Mouse (Mus musculus): Measurements from ENCODE around the gene Gm9918. TPM values are rescaled to one million over a fixed set of nuclear protein-coding genes. Genes with fewer than 3 reads are reported as not detected.

The Gm9918 gene
- total and polyA plus RNA-seq, 2 experiments from 2014 or later, result not detected

- no peak for TF ChIP-seq CTCF (IDR thresholded peaks at IDR 0.05; ENCODE audit: low read depth)
- ATAC-seq, result no peak
- no peak overlapping the region for H3K4me2 ChIP-seq (ENCODE audit: low read depth)
- H3K27me3 ChIP-seq (ENCODE audit: insufficient read depth, low read length), result peaks cover 4% of the 10 kb centered on the region; the same call in 1 of the 2 replicates
- no peak overlapping the region for H3K9ac ChIP-seq
- no peaks in the 10 kb centered on the region for H3K36me3 ChIP-seq (ENCODE audit: insufficient read depth)
- H3K4me3 ChIP-seq (ENCODE audit: low read depth, low read length), result no peak overlapping the region
- DNase-seq, result no peak
- H3K9me3 ChIP-seq (ENCODE audit: low read length), result no peaks in the 10 kb centered on the region
- 21% methylated on average over 11 of the region's 11 CpGs for WGBS
- H3K4me1 ChIP-seq (ENCODE audit: insufficient read depth), result peaks cover 10% of the 10 kb centered on the region; the same call in 1 of the 2 replicates
- no peak overlapping the region for H3K27ac ChIP-seq (ENCODE audit: low read depth, low read length)
Measured at GRCm38 (mm10) chr15:102258581-102259253, 11.6 kb upstream of the Gm9918 start.

DNA sequence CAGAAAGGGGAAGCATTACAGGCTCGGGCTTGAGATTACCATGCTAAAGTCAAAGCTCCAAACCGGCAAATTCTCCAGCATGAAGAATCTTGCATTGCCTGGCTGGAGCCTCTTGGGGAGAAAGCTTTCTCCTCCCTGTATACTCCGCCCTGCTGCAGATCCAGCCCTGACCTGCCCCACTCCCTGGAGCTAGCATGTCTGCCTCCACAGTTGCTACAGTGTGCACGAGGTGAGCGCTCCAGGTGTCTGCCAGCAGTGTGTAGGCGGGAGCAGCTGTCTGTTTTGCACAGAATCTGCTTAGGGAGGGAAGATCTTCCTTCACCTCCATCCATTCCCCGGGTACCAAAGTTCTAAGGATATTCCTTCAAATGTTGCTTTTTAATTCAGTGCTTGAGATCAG, 7.8 kb upstream of the Gm9918 start:
- Histone ChIP-seq H3K27ac (ENCODE audit: low read depth, low read length) (no peak overlapping the region), H3K4me3 (ENCODE audit: low read depth, low read length) (no peak overlapping the region), H3K27me3 (ENCODE audit: insufficient read depth, low read length) (peaks cover 2% of the 10 kb centered on the region; the same call in 1 of the 2 replicates), H3K36me3 (ENCODE audit: insufficient read depth) (no peaks in the 10 kb centered on the region), H3K4me1 (ENCODE audit: insufficient read depth) (peaks cover 8% of the 10 kb centered on the region; the same call in 1 of the 2 replicates), H3K9ac (no peak overlapping the region), H3K9me3 (ENCODE audit: low read length) (no peaks in the 10 kb centered on the region), H3K4me2 (ENCODE audit: low read depth) (no peak overlapping the region)
- TF ChIP-seq CTCF (IDR thresholded peaks at IDR 0.05; ENCODE audit: low read depth), result no peak
- DNase-seq, result peak; percentile 14
- WGBS, result 49% methylated on average over 7 of the region's 7 CpGs
- ATAC-seq, result no peak

GRCm38 (mm10) chr15:102263037-102263436, 7.3 kb upstream of the Gm9918 start:
- H3K9ac ChIP-seq, result no peak overlapping the region
- no peaks in the 10 kb centered on the region for H3K36me3 ChIP-seq (ENCODE audit: insufficient read depth)
- H3K27ac ChIP-seq (ENCODE audit: low read depth, low read length), result no peak overlapping the region
- no peaks in the 10 kb centered on the region for H3K9me3 ChIP-seq (ENCODE audit: low read length)
- H3K4me3 ChIP-seq (ENCODE audit: low read depth, low read length), result no peak overlapping the region
- H3K4me2 ChIP-seq (ENCODE audit: low read depth), result no peak overlapping the region
- ATAC-seq, result no peak
- 83% methylated on average over 2 of the region's 2 CpGs for WGBS
- TF ChIP-seq CTCF (IDR thresholded peaks at IDR 0.05; ENCODE audit: low read depth), result no peak
- peaks cover 4% of the 10 kb centered on the region; the same call in 1 of the 2 replicates for H3K4me1 ChIP-seq (ENCODE audit: insufficient read depth)
- H3K27me3 ChIP-seq (ENCODE audit: insufficient read depth, low read length), result no peaks in the 10 kb centered on the region; the same call in 1 of the 2 replicates
- DNase-seq, result no peak

DNA sequence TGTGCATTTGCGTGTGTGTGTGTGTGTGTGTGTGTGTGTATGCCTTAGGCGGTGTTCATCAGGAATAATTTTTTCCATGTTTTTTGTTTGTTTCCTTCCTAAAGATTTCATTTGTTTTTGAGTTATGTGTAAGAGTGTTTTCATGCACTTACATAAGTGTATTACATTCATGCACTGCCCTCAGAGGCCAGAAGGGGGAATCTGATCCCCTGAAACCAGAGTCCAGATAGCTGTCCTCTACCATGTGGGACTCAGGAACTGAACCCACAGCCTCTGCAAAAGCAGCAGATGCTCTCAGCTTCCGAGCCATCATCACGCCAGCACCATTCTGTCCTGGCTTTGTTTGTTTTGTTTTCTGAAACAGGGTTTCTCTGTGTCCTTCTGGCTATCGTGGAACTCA, 4.8 kb upstream of the Gm9918 start:
- H3K27me3 ChIP-seq (ENCODE audit: insufficient read depth, low read length), result peaks cover 5% of the 10 kb centered on the region; the same call in 1 of the 2 replicates
- no peak overlapping the region for H3K27ac ChIP-seq (ENCODE audit: low read depth, low read length)
- no peaks in the 10 kb centered on the region for H3K9me3 ChIP-seq (ENCODE audit: low read length)
- no peak overlapping the region for H3K9ac ChIP-seq
- TF ChIP-seq CTCF (IDR thresholded peaks at IDR 0.05; ENCODE audit: low read depth), result no peak
- 90% methylated on average over 5 of the region's 5 CpGs for WGBS
- ATAC-seq, result no peak
- H3K4me2 ChIP-seq (ENCODE audit: low read depth), result no peak overlapping the region
- H3K4me1 ChIP-seq (ENCODE audit: insufficient read depth), result no peaks in the 10 kb centered on the region
- H3K36me3 ChIP-seq (ENCODE audit: insufficient read depth), result no peaks in the 10 kb centered on the region
- DNase-seq, result no peak
- no peak overlapping the region for H3K4me3 ChIP-seq (ENCODE audit: low read depth, low read length)

GRCm38 (mm10) chr15:102271441-102271840, 1.1 kb downstream of the Gm9918 start:
- Histone ChIP-seq H3K9ac (no peak overlapping the region), H3K36me3 (ENCODE audit: insufficient read depth) (no peaks in the 10 kb centered on the region), H3K4me3 (ENCODE audit: low read depth, low read length) (no peak overlapping the region), H3K27me3 (ENCODE audit: insufficient read depth, low read length) (peaks cover 11% of the 10 kb centered on the region; the same call in 1 of the 2 replicates), H3K4me2 (ENCODE audit: low read depth) (no peak overlapping the region), H3K27ac (ENCODE audit: low read depth, low read length) (no peak overlapping the region), H3K4me1 (ENCODE audit: insufficient read depth) (no peaks in the 10 kb centered on the region), H3K9me3 (ENCODE audit: low read length) (no peaks in the 10 kb centered on the region)
- ATAC-seq (no peak), DNase-seq (no peak)
- 22% methylated on average over 3 of the region's 3 CpGs for WGBS
- no peak for TF ChIP-seq CTCF (IDR thresholded peaks at IDR 0.05; ENCODE audit: low read depth)

GRCm38 (mm10) chr15:102273982-102274716, 3.8 kb downstream of the Gm9918 start:
- 76% methylated on average over 6 of the region's 6 CpGs for WGBS
- H3K36me3 ChIP-seq (ENCODE audit: insufficient read depth), result no peaks in the 10 kb centered on the region
- no peaks in the 10 kb centered on the region for H3K4me1 ChIP-seq (ENCODE audit: insufficient read depth)
- H3K4me2 ChIP-seq (ENCODE audit: low read depth), result no peak overlapping the region
- no peak overlapping the region for H3K9ac ChIP-seq
- no peak for TF ChIP-seq CTCF (IDR thresholded peaks at IDR 0.05; ENCODE audit: low read depth)
- H3K27ac ChIP-seq (ENCODE audit: low read depth, low read length), result no peak overlapping the region
- peaks cover 11% of the 10 kb centered on the region; the same call in 1 of the 2 replicates for H3K27me3 ChIP-seq (ENCODE audit: insufficient read depth, low read length)
- H3K9me3 ChIP-seq (ENCODE audit: low read length), result no peaks in the 10 kb centered on the region
- DNase-seq (no peak), ATAC-seq (no peak)
- H3K4me3 ChIP-seq (ENCODE audit: low read depth, low read length), result no peak overlapping the region

DNA sequence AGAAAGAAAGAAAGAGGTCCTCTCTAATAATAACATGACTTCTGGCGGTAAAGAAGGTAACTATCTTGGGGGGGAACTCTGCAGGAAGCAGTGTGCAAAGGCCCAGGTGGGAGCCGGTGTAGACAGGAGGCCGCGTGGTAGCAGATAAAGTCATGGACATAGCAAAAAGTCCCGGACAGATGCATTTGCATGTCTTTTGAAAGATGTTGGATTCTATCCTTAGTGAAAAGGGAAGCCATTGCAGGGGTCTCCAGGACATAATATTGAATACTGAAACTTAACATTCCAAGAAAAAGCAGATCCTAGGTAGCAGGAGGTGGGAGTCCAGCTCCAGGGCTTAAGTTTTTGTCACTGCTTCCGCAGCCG, 8.3 kb downstream of the Gm9918 start:
- TF ChIP-seq CTCF (IDR thresholded peaks at IDR 0.05; ENCODE audit: low read depth), result no peak
- WGBS, result 31% methylated on average over 7 of the region's 7 CpGs
- peak overlapping the region; percentile 86 for H3K9ac ChIP-seq
- peak overlapping the region; percentile 46; the same call in 1 of the 2 replicates for H3K27ac ChIP-seq (ENCODE audit: low read depth, low read length)
- peak overlapping the region; percentile 93 for H3K4me3 ChIP-seq (ENCODE audit: low read depth, low read length)
- H3K4me2 ChIP-seq (ENCODE audit: low read depth), result peak overlapping the region; percentile 80
- H3K4me1 ChIP-seq (ENCODE audit: insufficient read depth), result 0 out of 2 replicates have a peak, but pooled peaks cover 5% of the 10 kb centered on the region
- ATAC-seq (no peak), DNase-seq (no peak)
- H3K36me3 ChIP-seq (ENCODE audit: insufficient read depth), result peaks cover 21% of the 10 kb centered on the region
- H3K9me3 ChIP-seq (ENCODE audit: low read length), result no peaks in the 10 kb centered on the region
- no peaks in the 10 kb centered on the region for H3K27me3 ChIP-seq (ENCODE audit: insufficient read depth, low read length)

Data from forebrain, postnatal 0 days (tissue).